In the genomic region with DNA sequence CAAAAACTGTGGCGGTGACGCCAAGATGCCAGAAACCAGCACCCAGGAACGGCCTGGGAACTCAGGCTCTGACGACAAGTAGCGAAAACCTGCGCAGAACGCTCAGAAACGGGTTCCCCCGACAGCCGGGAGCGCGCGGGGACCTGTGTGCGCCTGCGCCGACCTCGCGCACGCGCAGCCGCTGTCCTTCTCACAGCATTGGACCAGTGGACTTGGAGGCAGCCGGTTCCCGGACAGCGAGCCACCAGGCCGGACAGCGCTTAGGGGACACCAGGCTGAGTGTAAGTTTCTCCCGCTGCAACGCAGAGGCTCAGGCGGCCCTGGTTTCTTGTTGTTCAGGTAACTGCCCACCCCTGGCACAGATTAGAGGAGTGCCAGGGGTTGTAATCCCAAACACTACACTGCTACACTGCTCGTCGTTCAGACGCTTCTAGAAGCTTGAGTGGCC, we compare ENCODE assay signal across 8 mouse cellular contexts. TPM values are rescaled to one million over a fixed set of nuclear protein-coding genes. Genes with fewer than 3 reads are reported as not detected.
DNase-seq lines count a peak whose midpoint lies in the region; ATAC-seq and TF ChIP-seq lines count a peak whose summit lies in the region.

A gene (plus strand): TSS at position 167 of the 448 bp plus-strand sequence.

- peak within 1 kb of the TSS; percentile 19 for H3K27ac ChIP-seq in cortical plate, adult 2 months (ENCODE audit: insufficient read depth, low read length)

- TF ChIP-seq POLR2A in cortical plate, adult 2 months (IDR thresholded peaks at IDR 0.05; ENCODE audit: extremely low read depth, insufficient read depth, low read length): peak; percentile 88

- peak within 1 kb of the TSS; percentile 65 for H3K4me3 ChIP-seq in cortical plate, adult 2 months (ENCODE audit: insufficient read depth, low read length)

- TF ChIP-seq CTCF in cortical plate, adult 2 months (IDR thresholded peaks at IDR 0.05; ENCODE audit: extremely low read depth, insufficient read depth, low read length): no peak

- ATAC-seq in activated CD4-positive, CD25-positive, alpha-beta regulatory T cell, adult 4 months: peak; percentile 61
- ATAC-seq in inflammation-experienced regulatory T-cells, adult 6 months: peak; percentile 72
- ATAC-seq in megakaryocyte-erythroid progenitor cell, adult 5-6 weeks (replicated peaks; ENCODE audit: low FRiP score, low TSS enrichment, poor library complexity, severe bottlenecking): peak; percentile 78

- intact Hi-C loops in left cerebral cortex, postnatal 10 days (cut with DNase I): no loop called here

- peak; percentile 86 for DNase-seq in gastrocnemius, postnatal 10 days
- DNase-seq in left cerebral cortex, postnatal 10 days (ENCODE audit: extremely low spot score in 1 of 2, low spot score in 2 of 2): peak; percentile 80 to 93
- DNase-seq in right cerebral cortex, postnatal 25 days: peak; percentile 91
- DNase-seq in urinary bladder, postnatal 4 days (ENCODE audit: low spot score in 2 of 2): peak; percentile 86

- peaks cover 1% of the 10 kb centered on the region; the same call in 1 of the 2 replicates for H3K4me1 ChIP-seq in cortical plate, adult 2 months (ENCODE audit: control insufficient read depth, insufficient read depth, low read length)

RNA-seq across cellular contexts. Expression of the gene that starts here (rescaled TPM):
- polyA plus RNA-seq in activated CD4-positive, CD25-positive, alpha-beta regulatory T cell, adult 4 months (2017; shearing (Covaris generic)): 10 to 100 TPM; 15.7 to 16.7 TPM
- polyA plus RNA-seq in cortical plate, adult 2 months (2012; rRNA removed): 80.6 and 84.8 TPM in 2 replicates
- total RNA-seq in gastrocnemius, postnatal 10 days (2021): 10 to 100 TPM; 21.8 to 22.6 TPM
- 10 to 100 TPM; 10.8 to 20.3 (median 12.2) TPM for polyA plus RNA-seq in inflammation-experienced regulatory T-cells, adult 6 months (2017; shearing (Covaris generic))
- 10 to 100 TPM; 69.4 to 73.7 TPM for total RNA-seq in left cerebral cortex, postnatal 10 days (2021)
- total RNA-seq in megakaryocyte-erythroid progenitor cell, adult 5-6 weeks (2014; fragmentation: Nextera tagmentation): 8.0 and 10.5 TPM in 2 replicates
- 14.2 and 21.4 TPM in 2 replicates for total RNA-seq in megakaryocyte-erythroid progenitor cell, adult 5-6 weeks (2017)

Comparison
In these comparisons a context has a peak if more than half of its experiments do, and no peak if none do; other contexts are left out.
1. Peak in every context shown above with its lines: DNase-seq, ATAC-seq, H3K4me3 ChIP-seq and H3K27ac ChIP-seq.